Mouse (Mus musculus): Measurements from ENCODE around the gene Glis2.
A peak's percentile ranks its signal among the peaks of the same experiment; 100 is the strongest.
"Not testable (repeated sequence)": the region's sequence is repeated elsewhere in the genome, so short reads cannot be mapped to it uniquely, and the experiment has no call there.

The Glis2 gene

DNA sequence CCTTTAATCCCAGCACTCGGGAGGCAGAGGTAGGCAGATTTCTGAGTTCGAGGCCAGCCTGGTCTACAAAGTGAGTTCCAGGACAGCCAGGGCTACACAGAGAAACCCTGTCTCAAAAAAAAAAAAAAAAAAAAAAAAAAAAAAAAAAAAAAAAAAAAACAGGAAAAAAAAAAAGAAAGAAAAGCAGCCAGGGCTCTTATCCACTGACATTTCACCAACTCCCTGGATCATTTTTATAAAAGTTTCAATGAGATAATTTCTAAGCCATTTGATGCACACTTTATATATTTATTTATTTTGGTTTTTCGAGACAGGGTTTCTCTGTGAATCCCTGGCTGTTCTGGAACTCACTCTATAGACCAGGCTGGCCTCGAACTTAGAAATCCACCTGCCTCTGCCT, 13.3 kb upstream of the Glis2 start:
- not testable (repeated sequence) for DNase-seq (ENCODE audit: low spot score in 2 of 2)

GRCm38 (mm10) chr16:4583807-4584206, 10.7 kb upstream of the Glis2 start:
- DNase-seq (ENCODE audit: low spot score in 2 of 2): no peak

- no peak for DNase-seq (ENCODE audit: low spot score in 2 of 2)
These were observed 10.1 kb upstream of the Glis2 start for GRCm38 (mm10) chr16:4584438-4584837.

GRCm38 (mm10) chr16:4585642-4586530, 8.6 kb upstream of the Glis2 start:
- DNase-seq (ENCODE audit: low spot score in 2 of 2): no peak

DNA sequence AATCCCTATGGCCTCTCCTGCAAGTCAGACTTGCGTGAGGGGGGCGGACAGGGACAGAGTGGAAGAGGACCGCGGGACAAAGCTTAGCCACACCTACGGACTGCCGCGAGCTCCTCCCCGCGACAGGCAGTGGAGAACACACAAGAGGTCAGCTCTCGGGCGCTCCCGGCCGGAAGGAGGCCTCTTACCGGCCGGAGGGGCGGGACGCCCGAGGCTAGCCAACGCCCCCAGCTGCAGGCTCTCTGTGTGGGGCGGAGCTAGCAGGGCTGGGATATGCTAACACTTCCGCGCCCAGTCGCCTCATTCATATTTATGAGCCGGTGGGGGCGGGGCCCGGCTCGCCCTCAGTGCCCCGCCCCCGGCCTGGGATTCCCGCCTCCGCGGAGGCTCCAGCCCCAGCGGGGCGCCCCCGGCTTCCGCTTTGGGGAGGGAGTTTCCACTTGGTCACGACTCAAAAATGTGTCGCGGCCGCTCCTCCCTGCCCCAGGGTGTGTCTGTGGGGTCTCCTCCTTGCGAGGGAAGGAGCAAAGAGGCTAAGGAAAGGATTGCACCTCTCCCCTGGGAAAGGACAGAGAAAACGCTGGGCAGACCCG, 7.9 kb upstream of the Glis2 start:
- DNase-seq (ENCODE audit: low spot score in 2 of 2): peak; percentile 91 to 97

GRCm38 (mm10) chr16:4587516-4588210, 6.8 kb upstream of the Glis2 start:
- DNase-seq (ENCODE audit: low spot score in 2 of 2): no peak

GRCm38 (mm10) chr16:4590236-4590635, 4.3 kb upstream of the Glis2 start:
- DNase-seq (ENCODE audit: low spot score in 2 of 2): no peak

DNA sequence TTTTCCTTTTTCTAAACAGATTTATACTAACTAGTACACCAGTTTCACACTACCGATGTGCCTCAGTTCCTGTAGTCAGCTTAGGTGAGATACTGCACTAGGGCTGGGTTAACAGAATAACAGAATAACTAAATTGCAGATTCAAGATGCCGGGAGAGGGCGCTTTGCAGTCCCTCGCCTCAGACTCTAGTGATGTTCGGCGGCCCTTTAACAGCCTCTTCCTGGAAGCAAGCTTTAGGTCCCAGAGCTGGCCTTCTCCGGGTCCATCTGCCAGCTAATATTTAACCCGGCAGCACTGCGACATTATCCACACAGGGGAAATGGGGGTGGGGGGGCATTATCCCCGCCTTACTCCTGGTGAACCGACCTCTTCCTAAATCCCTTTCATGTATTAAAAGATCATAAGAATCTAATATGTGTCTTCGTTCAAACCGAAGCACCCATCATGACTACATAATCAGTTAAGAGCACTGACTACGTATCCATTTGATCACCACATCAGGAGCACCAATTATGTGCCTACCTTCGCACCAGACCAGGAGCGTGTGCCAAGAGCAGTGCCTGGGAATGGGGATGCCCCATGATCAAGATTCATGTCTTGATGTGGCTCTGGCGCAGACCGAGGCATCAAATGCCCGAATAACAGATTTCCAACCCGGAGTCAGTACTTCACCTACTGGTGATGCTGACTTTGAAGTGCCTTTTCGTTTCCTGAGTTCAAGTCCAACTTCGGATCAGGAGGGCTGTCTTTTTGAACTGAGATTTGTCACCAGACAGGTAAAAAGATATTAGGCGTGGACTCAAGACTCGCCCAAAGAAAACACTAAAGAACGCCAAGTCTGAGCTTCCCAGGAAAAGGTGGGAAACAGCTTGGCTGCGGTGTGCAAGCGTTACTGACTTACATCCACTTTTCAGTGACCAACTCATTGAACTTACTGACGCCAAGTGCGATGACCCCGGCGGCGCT, 1.3 kb upstream of the Glis2 start:
- DNase-seq (ENCODE audit: low spot score in 2 of 2): no peak

- no peak for DNase-seq (ENCODE audit: low spot score in 2 of 2)
These were observed 457 bp downstream of the Glis2 start for GRCm38 (mm10) chr16:4594814-4595526.

GRCm38 (mm10) chr16:4595527-4595963, 1.0 kb downstream of the Glis2 start:
- DNase-seq (ENCODE audit: low spot score in 2 of 2): peak in 1 of 2 experiments; percentile 28

- DNase-seq (ENCODE audit: low spot score in 2 of 2): no peak
These were observed 1.7 kb downstream of the Glis2 start for GRCm38 (mm10) chr16:4596141-4596728.

- DNase-seq (ENCODE audit: low spot score in 2 of 2): no peak
These were observed 2.3 kb downstream of the Glis2 start for GRCm38 (mm10) chr16:4596836-4597235.

GRCm38 (mm10) chr16:4597296-4597695, 2.8 kb downstream of the Glis2 start:
- no peak for DNase-seq (ENCODE audit: low spot score in 2 of 2)

DNA sequence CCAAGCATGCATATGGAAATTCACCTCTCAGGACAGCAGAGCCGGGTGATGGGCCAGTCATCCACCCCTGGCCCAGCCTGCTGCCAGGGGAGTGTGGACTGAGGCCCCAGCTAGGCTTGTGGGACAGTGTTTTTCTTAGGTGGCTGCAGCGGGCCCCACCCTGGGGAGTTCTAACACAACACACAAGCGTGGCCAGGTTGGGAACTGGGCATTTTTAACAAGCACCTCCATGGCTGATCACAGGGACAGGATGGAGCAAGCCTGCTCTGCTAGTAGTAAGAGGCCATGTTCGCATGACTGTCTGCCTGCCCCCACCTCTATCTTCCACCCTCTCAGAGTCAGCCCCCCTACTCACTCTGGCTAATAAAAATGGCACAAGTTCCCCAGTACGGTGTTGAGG, 3.5 kb downstream of the Glis2 start:
- no peak for DNase-seq (ENCODE audit: low spot score in 2 of 2)

DNA sequence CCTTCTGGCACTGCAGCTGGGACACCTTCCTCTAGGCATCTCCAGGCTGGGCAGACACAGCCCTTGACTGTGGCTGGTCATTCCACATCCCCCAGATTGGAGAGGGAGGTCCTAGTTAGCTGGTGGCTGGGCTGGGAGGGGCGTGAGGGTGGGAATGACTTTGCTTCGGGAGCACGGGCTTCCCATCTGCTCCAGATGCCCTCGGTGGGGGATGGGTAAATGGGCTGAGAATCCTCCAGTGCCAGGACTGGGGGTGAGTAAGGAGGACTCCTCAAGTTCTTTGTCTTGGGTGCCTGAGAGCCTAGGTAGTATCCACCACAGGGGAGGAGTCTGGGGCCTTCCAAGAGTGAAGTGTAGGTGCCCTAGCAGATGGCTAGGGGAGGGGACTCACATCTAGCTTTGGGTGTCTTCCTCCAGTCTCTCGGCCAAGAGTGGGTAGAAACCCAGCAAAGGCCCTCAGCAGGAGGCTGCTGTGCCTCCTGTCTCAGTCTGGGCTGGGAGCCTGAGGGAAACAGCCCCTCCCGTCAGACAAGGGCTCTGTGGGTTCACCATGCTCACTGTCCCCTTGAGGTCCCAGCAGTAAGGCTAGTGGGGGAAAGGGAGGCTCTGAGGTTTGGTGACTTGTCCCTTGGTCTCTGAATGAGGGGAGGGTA, 4.5 kb downstream of the Glis2 start:
- DNase-seq (ENCODE audit: low spot score in 2 of 2): no peak

- DNase-seq (ENCODE audit: low spot score in 2 of 2): no peak
These were observed 5.1 kb downstream of the Glis2 start for GRCm38 (mm10) chr16:4599616-4600015.

DNA sequence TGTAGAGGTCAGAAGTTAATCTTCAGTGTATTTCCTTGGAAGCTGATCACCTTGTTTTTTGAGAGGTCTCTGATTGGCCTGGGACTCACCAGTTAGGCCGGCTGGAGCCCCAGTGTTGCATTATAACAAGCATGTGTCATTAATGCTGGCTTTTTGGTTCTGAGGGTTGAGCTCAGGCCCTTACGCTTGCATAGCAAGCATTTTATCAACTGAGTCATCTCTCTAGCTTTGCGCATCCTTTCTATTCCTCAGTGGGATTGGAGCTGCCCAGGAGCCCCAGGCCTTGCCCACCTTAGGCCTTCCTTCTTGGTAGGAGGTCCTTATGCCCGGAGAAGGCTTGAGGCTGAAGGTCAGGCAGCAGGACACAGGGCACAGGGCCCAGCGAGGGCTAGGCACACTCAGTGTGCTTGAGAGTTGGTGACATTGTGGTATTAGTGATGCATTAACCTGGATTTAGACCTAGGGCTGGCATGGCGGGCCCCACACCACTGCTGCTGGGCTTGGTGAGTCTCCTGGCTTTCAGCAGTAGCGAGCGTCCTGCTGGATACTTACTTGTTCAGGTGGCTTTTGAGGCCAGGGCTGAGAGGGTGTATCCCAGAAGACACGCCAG, 6.3 kb downstream of the Glis2 start:
- no peak for DNase-seq (ENCODE audit: low spot score in 2 of 2)

GRCm38 (mm10) chr16:4602189-4602588, 7.7 kb downstream of the Glis2 start:
- DNase-seq (ENCODE audit: low spot score in 2 of 2): no peak

DNA sequence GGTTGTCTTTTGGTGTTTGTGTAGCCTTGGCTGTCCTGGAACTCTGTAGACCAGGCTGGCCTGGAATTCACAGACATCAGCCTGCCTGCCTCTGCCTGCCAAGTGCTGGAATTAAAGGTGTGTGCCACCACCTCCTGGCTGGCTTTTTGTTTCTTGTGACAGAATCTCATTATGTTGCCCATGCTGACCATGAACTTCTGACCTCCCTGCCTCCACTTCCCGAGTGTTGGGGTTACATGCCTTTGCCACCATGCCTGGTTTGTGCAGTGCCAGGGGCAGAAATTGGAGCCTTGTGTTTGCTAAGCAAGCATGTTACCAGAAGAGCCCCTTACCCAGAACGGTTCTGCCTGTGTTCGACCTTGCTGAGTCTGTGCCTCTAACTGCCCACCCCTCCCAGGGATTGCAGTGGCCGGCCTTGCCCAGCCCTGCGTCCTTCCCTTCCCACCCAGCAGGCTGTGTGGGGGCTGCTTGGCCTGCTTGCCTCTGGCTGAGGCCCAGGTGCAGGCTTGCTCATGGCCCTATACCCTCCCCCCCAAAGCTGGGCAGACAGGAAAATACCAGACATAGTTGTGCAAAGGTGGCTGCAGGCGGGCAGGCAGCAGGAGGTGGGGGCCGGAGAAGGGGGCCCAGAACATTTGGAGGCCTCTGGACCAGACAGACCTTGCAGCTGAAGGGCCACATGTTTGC, 8.4 kb downstream of the Glis2 start:
- no peak for DNase-seq (ENCODE audit: low spot score in 2 of 2)

Data from urinary bladder, adult 18-20 months (tissue).